Mouse (Mus musculus) monocyte, adult 5-6 weeks (primary cell): ENCODE measurements around the gene Klf5. TPM values are rescaled to one million over a fixed set of nuclear protein-coding genes. Genes with fewer than 3 reads are reported as not detected.
A peak's percentile ranks its signal among the peaks of the same experiment; 100 is the strongest.

Source experiments
- ATAC-seq: fragments of 153-309, 156-312 bp; replicated peaks from 2 replicates; pipeline ENCODE4 v1.8.0; 2017; ENCODE audit warnings: mild to moderate bottlenecking; ENCODE audit not compliant: low TSS enrichment, insufficient number of reproducible peaks, severe bottlenecking, poor library complexity, low FRiP score
- total RNA-seq: library from RNA; stranded (forward); fragments of 200-1000, 200-491, 200-594 nt; gene quantifications from 3 replicates; pipeline ENCODE4 v1.2.3, GENCODE M21; 2017

Gene Klf5
- 1.2 to 2.8 TPM (median 1.3 TPM) in 3 replicates for total RNA-seq

DNA sequence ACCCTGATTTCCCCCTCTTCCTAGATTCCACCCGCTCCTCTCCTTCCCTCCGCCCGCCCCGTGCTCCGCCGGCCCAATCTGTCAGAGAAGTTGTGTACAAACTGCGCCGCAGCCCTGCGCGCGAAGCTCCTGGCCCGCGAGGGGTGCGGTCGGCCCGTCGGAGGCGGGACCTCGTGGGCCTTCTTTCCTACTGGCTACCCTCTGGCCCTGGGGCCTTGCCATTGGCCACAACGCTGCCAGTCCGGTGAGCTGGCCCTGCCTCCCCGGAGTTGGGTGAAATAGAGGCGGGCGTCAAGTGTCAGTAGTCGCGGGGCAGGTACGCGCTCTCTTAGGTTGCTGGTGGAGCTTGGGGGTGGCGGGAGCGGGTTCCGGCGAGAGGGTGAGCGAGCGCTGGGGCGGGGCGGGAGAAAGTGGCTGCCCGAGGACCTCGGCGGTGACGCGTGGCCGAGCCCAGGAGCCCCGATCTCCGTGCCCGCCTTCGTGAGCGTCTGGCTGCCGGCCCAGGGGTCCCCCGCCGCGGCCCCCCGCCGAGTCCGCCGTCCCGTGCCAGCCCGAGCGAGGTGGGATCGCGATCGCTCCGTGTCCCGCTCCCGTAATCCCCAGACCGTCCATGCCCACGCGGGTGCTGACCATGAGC lies at the start of gene Klf5:
Gene Klf5, plus strand, starts transcription at position 307 of the 637 bp plus-strand sequence.
- peak; percentile 96 for ATAC-seq

DNA sequence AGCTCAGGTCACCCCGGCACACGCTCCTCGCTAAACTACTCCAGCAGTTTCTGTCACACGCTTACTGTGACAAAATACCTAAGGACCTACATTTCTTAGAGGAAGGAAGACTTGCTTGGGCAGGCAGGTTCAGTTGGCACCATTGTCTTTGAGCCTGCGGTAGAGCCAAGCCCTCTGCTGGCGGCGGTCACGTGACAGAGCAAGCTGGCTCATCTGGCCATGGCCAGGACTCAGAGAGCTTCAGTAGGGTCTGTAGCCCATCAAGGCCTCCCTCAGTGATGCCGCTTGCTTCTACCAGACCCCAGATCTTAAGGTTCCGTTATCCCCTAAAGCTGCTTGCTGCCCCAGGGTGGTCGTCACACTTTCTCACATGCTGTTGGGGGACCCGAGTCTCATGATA lies 36.5 kb upstream of the Klf5 start:
- no peak for ATAC-seq

DNA sequence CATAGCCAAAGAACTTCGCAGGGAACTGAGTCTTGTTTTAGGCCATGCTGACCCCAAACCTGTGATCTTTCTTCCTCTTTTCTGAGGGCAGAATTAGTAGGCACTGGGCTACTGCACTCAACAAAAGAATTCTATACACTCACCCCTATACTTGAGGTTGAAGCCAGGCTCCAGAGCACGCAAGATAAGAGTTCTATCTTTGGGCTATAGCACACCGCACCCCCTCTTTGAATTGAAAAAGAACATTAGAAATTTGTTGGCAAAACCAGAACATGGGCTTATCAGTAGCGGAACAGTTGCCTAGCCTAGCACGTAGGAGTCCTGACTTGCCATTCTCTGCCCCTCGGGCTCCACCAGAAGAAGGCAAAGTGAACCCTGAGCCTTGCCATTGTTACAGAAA lies 34.7 kb upstream of the Klf5 start:
- ATAC-seq = no peak

DNA sequence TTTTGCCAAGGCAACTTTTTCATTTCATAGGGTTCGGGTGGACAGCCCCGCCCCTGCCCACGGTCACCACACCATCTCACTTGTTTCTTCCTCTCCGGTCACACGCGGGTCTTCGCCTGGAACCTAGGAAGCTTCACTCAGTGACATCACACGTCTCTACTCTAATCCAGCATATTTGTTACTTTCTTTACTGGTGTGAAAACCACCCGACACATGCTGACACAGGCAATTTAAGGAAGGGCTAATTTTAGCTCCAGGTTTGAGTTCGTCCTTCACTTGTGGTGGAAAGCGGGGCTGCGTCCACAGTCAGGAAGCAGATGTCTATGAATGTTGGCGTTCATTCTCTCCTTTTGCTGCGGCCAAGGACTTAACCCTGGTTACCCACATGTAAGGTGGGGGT lies 32.7 kb upstream of the Klf5 start:
- ATAC-seq = no peak; the same call in 1 of the 2 replicates

DNA sequence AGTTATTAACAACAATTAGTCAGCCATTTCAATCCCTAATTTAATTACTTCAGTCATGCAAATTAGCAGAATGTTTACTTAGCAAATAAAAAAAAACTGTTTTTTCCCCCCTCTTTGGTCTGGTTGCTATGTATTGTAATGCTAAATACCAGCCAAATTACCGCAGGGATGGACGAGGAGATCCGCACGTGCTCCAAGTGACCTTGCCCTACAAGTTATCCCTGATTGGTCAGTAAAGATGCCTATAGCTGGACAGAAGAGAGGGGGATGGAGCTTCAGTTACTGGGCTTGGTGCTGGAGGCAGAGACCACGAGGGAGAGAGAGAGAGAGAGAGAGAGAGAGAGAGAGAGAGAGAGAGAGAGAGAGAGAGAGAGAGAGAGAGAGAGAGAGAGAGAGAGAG lies 31.7 kb upstream of the Klf5 start:
- ATAC-seq = no peak

DNA sequence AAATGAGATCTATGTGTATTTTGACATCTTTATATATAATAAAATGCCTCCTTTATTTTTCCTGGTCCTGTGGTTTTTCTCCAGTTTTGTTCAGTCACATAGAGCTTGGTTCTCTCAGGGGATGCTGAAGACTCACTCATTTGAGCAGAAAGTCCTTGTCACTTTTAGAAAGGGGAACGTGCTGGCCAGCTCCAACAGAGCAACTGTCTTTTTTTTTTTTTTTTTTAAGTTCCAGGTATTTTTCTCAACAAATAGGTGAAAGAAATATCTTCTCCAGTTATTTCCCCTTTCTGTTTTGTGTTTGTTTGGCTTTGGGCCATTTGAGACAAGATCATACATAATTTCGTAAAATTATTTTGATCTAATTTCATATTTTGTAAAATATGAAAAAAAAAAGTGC lies 24.4 kb upstream of the Klf5 start:
- ATAC-seq = no peak

DNA sequence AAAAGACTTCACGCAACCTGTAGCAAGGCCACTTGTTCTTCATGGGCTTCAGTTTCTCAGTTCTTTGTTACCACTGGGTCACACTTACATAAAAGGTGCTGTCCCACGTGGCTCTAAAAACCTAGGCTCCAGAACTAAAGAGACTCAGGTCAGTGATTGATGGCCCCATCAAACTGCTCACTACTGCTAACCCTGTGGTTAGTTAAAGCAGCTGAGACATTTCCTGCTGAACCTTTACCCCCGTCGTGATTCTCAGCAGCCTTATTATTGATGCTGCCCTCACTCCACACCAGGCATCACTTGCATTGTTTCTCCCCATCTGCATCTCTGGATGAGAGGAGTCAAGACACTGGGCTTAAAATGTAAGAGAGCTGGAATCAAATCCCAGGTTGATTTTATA lies 22.7 kb upstream of the Klf5 start:
- no peak for ATAC-seq

DNA sequence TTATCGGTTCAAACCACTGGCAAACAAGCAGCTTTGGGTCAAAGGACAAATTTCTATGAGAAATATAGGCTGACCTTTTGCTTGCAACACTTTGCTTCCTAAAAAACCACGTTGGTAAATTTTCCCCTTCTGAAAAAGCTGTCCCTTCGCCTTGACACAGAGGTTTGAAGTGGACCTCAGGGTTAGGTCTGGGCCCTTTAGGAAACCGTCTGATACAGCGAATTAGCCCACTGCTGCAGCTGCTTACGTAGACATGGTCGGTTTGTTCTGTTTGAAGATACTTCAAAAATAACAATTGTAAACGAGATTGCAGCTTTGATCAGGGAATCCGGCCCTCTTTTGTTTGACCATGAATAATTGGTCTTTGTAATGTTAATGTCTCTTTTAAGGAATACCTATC lies 20.2 kb upstream of the Klf5 start:
- ATAC-seq = no peak

DNA sequence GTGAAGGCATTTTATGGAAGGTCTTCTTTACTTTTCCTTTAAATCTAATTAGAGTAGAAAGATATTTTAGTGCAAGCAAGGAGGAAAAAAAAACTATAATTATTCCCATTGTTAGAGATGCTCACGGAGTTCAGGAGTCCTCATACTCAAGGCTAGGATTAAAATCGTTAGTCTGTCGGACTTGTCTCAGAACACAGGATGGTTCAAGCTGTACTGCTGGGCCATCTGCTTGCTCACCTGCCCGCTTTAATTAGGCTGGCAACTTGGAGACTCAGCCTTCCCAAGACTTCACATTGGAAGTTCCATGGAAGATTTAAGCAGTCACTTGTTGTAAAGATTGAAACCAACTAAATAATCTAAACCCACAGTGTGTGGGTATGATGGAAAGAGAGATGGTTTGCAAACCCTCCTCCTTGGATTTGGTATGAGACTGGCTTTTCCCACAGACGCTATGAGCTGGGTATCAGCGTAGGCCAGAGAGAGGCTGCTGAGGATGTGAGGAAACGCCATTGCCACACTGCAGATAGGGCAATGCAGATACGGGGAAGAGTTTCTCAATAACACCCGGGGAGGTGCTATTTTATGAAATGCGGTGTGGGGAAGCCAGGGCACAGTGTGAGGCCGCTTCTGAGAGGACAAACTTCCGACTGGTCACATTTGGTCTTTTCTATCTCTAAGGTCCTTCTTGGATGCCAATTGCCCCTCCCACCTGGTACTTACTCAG lies 19.6 kb upstream of the Klf5 start:
- ATAC-seq = no peak

DNA sequence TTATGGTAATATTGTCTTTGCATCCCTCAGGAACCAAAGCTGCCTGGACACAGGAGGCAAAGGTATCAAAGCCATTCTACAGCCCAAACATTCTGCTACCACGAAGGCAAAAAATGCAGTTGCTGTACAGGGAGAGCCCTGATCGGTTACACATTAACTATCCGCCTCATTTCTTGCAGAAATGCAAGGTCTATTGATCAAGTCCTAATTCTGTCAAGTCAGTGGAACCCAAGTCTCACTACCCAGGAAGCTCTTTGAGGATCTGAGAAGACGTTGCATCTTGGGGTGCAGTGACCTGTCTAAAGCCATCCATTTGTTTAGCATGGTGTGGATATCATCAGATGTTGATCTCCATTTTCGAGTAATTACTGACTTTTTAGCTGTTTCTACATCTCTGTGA lies 18.1 kb upstream of the Klf5 start:
- no peak for ATAC-seq

DNA sequence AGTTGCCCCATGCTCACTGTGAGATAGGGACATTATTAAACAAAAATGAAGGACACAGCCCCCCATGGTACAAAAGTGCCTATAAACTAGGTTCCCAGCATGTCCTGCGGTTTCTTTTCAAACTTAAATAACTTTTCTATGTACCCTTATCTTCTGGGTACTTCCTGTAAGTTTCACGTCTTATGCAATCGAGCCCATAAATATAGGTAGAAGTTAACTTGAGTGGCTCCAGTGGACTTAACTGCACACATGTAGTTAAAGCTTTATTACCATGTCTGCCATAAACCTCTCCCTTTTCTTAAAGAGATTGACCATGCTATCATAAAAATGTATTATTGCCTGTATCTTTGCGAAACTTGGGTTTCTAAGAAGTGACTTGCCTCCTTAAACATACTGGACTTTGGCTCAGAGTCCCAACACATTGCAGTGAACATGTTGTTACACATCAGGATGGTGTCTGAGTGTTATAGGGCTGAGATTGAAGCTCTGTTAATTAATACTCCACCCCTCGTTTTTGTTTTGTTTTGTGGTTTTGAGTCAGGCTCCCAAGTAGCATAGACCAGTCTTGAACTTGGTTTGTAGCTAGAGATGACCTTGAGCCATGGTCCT lies 17.6 kb upstream of the Klf5 start:
- ATAC-seq = no peak

DNA sequence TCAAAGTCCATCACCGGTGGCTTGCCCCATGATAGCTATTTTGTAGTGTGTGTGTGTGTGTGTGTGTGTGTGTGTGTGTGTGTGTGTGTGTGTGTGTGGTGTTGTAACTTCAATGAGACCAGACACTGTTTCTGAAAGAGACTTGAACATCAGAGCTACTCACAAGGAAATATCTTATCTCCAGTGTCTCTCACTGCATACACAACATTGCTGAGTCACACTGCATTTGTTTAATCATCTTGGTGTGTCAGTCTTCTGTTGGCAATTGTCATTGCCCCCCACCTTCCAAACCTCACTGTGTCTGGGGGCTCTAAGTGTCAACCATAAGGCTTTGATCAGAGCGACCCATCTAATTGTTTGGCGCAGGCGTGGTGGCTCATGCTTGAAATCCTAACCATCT lies 13.0 kb upstream of the Klf5 start:
- no peak for ATAC-seq

DNA sequence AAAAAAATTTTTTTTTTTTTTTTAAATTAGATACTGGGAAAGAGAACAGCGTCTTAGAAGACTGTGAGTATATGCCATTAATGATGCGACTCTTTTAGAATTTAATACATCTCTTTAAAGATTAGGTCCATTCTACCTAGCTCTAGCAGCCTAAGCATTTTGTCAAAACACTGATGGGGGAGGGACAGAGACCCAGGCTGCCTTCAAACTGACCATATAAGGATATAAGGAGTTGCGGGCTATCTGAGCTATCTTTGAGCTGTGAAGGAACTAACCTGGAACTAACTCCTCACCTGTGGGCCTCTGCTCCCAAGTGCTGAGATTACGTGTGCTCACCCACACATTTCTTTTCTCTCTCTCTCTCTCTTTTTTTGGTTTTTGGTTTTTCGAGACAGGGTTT lies 6.3 kb upstream of the Klf5 start:
- no peak for ATAC-seq

DNA sequence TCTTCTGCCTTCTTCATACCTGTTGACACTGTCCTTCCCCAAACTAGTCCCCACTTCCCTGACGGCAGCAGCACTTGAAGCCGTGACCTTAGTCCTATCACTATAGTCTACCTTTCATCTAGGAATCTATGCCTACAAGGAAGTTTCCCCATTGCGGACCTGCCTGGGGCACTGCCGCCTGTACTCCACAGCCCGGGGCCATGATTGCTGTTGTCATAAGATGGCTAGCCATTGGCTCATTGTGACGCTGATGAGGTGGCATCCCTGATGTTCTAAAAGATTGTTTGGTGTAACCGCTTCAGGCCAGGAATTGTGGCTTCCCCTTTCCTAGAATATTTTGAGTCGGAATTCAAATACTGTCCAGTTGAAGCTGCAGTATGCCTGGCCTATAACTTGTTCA lies 4.1 kb upstream of the Klf5 start:
- ATAC-seq = no peak

DNA sequence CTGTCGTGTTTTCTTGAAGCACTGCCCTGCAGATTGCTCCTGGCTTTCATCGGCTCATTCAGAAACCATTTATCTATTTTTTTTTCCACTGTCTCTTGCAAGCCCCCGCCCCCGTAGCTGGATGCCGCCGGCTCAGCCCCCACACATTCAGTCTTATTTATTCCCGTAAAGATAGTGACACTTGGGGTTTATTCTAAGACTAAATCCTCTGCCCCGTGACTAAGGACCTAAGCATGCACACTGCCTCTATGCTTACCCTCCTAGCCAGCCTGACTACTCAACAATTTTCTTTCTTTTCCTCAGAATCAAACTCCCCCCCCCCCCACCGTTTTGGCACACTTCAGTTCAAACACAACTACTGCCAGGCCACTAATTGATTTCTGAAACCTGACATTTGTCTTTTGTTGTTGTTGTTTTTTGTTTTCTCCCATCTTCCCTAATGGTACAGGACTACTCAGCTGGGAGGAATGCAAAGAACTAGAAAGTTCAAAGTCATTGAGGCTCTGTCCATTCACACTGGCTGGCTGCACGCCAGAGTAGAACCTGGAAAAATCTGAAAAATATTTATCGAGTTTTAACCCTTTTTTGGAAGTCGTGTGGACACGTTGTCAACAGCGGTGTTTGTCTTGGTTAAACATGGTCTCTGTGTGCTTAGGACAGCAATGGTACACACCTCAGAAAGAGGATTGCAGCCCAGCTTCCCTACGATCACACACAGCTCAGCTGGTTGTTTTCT lies 2.7 kb upstream of the Klf5 start:
- ATAC-seq = no peak

DNA sequence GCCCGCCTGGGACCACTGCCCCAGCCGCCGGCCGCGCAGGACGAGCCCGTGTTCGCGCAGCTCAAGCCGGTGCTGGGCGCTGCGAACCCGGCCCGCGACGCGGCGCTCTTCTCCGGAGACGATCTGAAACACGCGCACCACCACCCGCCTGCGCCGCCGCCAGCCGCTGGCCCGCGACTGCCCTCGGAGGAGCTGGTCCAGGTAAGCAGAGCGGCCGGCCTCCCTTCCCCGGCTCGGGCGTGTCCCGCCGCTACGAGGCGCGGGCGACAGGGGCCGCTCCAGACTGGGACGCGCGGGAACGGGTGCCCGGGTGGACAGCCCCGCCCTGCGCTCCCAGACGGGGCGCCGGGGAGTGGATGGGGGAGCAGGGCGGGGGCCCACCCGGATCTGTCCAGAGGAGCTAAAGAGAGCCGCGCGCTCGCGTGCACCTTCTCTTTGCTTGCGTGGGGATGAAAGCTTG lies 561 bp downstream of the Klf5 start:
- no peak for ATAC-seq

DNA sequence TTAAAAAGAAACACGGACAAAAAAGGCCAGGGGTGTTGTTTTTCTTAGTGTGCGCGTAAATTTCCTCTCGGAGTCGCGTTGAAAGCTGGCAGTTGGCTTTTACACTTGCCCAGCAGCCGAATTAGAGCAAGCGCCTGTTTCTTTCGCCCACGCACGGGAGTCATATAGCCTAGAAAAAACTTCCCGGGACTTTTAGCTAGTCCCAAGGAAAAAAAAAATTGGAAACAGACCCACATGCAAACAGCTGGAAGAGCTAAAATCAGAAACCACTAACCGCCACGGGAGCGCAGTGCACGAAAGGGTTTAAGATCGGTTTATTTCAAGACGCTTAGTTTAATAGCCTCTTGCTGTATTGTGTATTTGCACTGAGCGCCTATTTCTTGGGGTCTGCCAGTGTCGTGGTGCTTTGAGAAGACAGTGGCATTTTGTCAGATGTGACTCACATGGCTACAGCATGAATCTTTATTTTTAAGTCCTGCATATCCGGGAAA lies 1.3 kb downstream of the Klf5 start:
- no peak for ATAC-seq

DNA sequence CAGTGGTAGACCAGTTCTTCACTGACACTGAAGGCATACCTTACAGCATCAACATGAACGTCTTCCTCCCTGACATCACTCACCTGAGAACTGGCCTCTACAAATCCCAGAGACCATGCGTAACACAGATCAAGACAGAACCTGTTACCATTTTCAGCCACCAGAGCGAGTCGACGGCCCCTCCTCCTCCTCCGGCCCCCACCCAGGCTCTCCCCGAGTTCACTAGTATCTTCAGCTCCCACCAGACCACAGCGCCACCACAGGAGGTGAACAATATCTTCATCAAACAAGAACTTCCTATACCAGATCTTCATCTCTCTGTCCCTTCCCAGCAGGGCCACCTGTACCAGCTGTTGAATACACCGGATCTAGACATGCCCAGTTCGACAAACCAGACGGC lies 3.0 kb downstream of the Klf5 start:
- no peak for ATAC-seq

DNA sequence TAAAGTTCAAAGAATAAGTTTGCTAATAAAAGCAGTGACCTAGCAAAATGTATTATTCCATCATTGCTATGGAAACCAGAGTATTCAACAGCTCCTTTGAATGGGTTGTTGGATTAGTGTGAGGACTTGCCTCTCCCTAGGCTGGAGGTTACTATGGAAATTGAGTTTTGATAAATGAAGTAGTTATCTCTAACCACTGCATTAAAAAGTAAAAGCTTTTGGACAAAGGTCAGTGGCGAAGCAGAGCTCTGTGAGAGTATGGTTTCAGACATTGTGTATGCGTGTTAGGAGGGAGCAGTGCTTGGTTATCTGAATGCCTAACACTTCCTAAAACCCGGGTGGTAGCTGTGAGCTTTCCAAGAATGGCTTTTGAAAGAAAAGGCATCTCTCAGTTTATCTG lies 5.9 kb downstream of the Klf5 start:
- no peak for ATAC-seq
